Mouse (Mus musculus) megakaryocyte, embryonic 14.5 days (primary cell): ENCODE measurements around the gene Nrp2.

Source experiments
- FLI1 ChIP-seq: IDR thresholded peaks from 2 replicates; pipeline ENCODE4 v1.6.1; 2012; ENCODE audit warnings: low read length, inconsistent platforms, mixed read lengths
- GATA1 ChIP-seq: IDR thresholded peaks from 3 replicates; pipeline ENCODE4 v1.6.1; 2012; ENCODE audit warnings: mixed read lengths, low read length, inconsistent platforms, borderline replicate concordance

DNA sequence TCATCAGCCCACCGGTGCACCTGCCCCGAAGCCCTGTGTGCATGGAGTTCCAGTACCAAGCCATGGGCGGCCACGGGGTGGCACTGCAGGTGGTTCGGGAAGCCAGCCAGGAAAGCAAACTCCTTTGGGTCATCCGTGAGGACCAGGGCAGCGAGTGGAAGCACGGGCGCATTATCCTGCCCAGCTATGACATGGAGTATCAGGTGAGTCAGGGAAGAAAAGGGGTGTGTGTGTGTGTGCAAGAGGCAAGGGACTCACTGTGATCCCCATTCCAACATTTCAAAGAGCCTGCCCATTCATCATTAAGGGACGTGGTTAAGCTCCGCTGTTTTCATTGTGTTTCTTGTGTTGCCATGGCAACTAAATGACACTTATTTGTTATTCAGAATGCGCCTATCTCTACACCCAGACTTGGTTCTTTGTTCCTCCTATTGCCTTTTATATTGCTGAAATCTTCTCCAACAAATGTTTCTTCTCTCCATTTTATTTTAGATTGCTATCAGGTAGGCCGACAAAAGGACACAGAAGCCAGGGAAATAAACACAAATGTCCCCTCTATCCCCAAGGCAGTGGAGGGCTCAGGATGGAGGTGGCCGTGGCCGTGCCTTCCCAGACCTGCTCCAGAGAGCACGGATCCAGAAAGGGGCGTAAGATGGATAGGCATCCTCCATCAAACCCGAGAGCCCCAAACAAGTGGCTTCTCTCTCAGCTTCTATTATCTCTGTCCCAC lies 80.4 kb downstream of the Nrp2 start:
- TF ChIP-seq FLI1 = no peak
- TF ChIP-seq GATA1 = no peak
